Mouse (Mus musculus) CH12.LX (cell line): Measurements from ENCODE around the gene Maea. TPM values are rescaled to one million over a fixed set of nuclear protein-coding genes. Genes with fewer than 3 reads are reported as not detected.

ENCODE experiments used
- DNase-seq: peaks from one replicate; pipeline ENCODE4 v3.0.0-alpha.2; 2013; ENCODE audit errors: extremely low read depth
- H3K27ac ChIP-seq: 2 replicates; pipeline ENCODE4 v1.5.1; 2012; ENCODE audit warnings: low read depth, mild to moderate bottlenecking, control low read depth, moderate library complexity; ENCODE audit not compliant: insufficient read depth
- H3K27me3 ChIP-seq: replicated peaks from 2 replicates; pipeline ENCODE3; 2012; ENCODE audit warnings: inconsistent platforms
- H3K36me3 ChIP-seq, 2 experiments: replicated peaks in 1 of 2; 2 replicates each; pipeline versions ENCODE3 to v1.6.1; 2012; ENCODE audit warnings: inconsistent platforms in 1 of 2, low read length in 1 of 2, mild to moderate bottlenecking in 1 of 2, mixed read lengths in 1 of 2, moderate library complexity in 1 of 2; ENCODE audit not compliant: control insufficient read depth in 1 of 2, insufficient read depth in 1 of 2
- H3K4me1 ChIP-seq, 2 experiments: 2 replicates each; pipeline ENCODE4 v1.6.1; 2012; ENCODE audit warnings: inconsistent platforms in 1 of 2, moderate library complexity in 1 of 2; ENCODE audit not compliant: insufficient read depth in 2 of 2, control insufficient read depth in 1 of 2
- H3K4me2 ChIP-seq: 2 replicates; pipeline ENCODE4 v1.6.1; 2012; ENCODE audit warnings: low read depth, mild to moderate bottlenecking, control low read depth; ENCODE audit not compliant: poor library complexity, insufficient read depth, severe bottlenecking
- H3K4me3 ChIP-seq, 3 experiments: fragments of 150-350 bp in 1 of 3; sonication (generic) in 1 of 3; replicated peaks in 1 of 3; 2 replicates each; pipeline versions ENCODE3 to v1.5.1; 2011 to 2012; ENCODE audit warnings: low read depth in 2 of 3, low read length in 2 of 3, mild to moderate bottlenecking in 2 of 3, moderate library complexity in 2 of 3, control low read depth in 1 of 3, improper control_type of control experiment in 1 of 3, inconsistent platforms in 1 of 3, mixed read lengths in 1 of 3; ENCODE audit not compliant: poor library complexity in 1 of 3
- H3K79me2 ChIP-seq: replicated peaks from 2 replicates; pipeline ENCODE4 v1.6.1; 2012; ENCODE audit warnings: mild to moderate bottlenecking, moderate library complexity; ENCODE audit not compliant: control insufficient read depth, poor library complexity, insufficient read depth, severe bottlenecking; ENCODE audit errors: extremely low read depth
- H3K9ac ChIP-seq: 2 replicates; pipeline ENCODE4 v1.6.1; 2012; ENCODE audit warnings: low read depth, mild to moderate bottlenecking, control low read depth, moderate library complexity; ENCODE audit not compliant: insufficient read depth
- H3K9me3 ChIP-seq: replicated peaks from 2 replicates; pipeline ENCODE3; 2012; ENCODE audit warnings: low read length, inconsistent platforms, mixed read lengths
- CHD1 ChIP-seq: IDR thresholded peaks from 2 replicates; pipeline ENCODE4 v1.6.1; 2012; ENCODE audit warnings: low read depth, low read length, improper control_type of control experiment, inconsistent platforms
- CHD2 ChIP-seq: IDR thresholded peaks from 2 replicates; pipeline ENCODE4 v1.6.1; 2011; ENCODE audit warnings: low read length, improper control_type of control experiment
- CTCF ChIP-seq, 2 experiments: IDR thresholded peaks in 1 of 2; conservative IDR thresholded peaks in 1 of 2; 2 replicates each; pipeline ENCODE4 v1.5.1; 2011 to 2012; ENCODE audit warnings: low read depth in 2 of 2, low read length in 2 of 2, improper control_type of control experiment in 1 of 2, inconsistent platforms in 1 of 2, mild to moderate bottlenecking in 1 of 2, moderate library complexity in 1 of 2
- E2F4 ChIP-seq: IDR thresholded peaks from 2 replicates; pipeline ENCODE4 v1.6.1; 2011; ENCODE audit warnings: low read depth, low read length, improper control_type of control experiment; ENCODE audit not compliant: insufficient replicate concordance
- ELF1 ChIP-seq: IDR thresholded peaks from 2 replicates; pipeline ENCODE4 v1.6.1; 2014; ENCODE audit warnings: low read depth, mild to moderate bottlenecking, inconsistent platforms, low read length, improper control_type of control experiment
- EP300 ChIP-seq: IDR thresholded peaks from 2 replicates; pipeline ENCODE4 v1.6.1; 2011; ENCODE audit warnings: low read length, improper control_type of control experiment
- ETS1 ChIP-seq: conservative IDR thresholded peaks from 2 replicates; pipeline ENCODE4 v1.6.1; 2012; ENCODE audit warnings: low read depth, mild to moderate bottlenecking, inconsistent platforms, low read length, improper control_type of control experiment, moderate library complexity
- GABPA ChIP-seq: IDR thresholded peaks from 2 replicates; pipeline ENCODE4 v1.6.1; 2012; ENCODE audit warnings: low read depth, low read length, improper control_type of control experiment, inconsistent platforms; ENCODE audit not compliant: insufficient replicate concordance
- HCFC1 ChIP-seq: IDR thresholded peaks from 2 replicates; pipeline ENCODE4 v1.6.1; 2012; ENCODE audit warnings: low read depth, mild to moderate bottlenecking, inconsistent platforms, low read length, improper control_type of control experiment
- IRF4 ChIP-seq: IDR thresholded peaks from 2 replicates; pipeline ENCODE4 v1.6.1; 2014; ENCODE audit warnings: low read depth, mild to moderate bottlenecking, inconsistent platforms, low read length, improper control_type of control experiment
- JUN ChIP-seq: IDR thresholded peaks from 2 replicates; pipeline ENCODE4 v1.6.1; 2011; ENCODE audit warnings: low read depth, mild to moderate bottlenecking, low read length, improper control_type of control experiment, moderate library complexity; ENCODE audit not compliant: insufficient read depth
- JUND ChIP-seq: conservative IDR thresholded peaks from 2 replicates; pipeline ENCODE4 v1.6.1; 2011; ENCODE audit warnings: low read depth, low read length, improper control_type of control experiment
- KAT2A ChIP-seq: IDR thresholded peaks from 2 replicates; pipeline ENCODE4 v1.6.1; 2012; ENCODE audit warnings: low read length, improper control_type of control experiment, inconsistent platforms; ENCODE audit not compliant: insufficient replicate concordance
- MAFK ChIP-seq: IDR thresholded peaks from 2 replicates; pipeline ENCODE4 v1.6.1; 2011; ENCODE audit warnings: low read length, improper control_type of control experiment; ENCODE audit not compliant: insufficient replicate concordance
- MAX ChIP-seq: IDR thresholded peaks from 2 replicates; pipeline ENCODE4 v1.6.1; 2011; ENCODE audit warnings: low read length, improper control_type of control experiment
- MAZ ChIP-seq: IDR thresholded peaks from 2 replicates; pipeline ENCODE4 v1.6.1; 2012; ENCODE audit warnings: low read depth, mild to moderate bottlenecking, inconsistent platforms, low read length, improper control_type of control experiment, moderate library complexity
- MEF2A ChIP-seq: IDR thresholded peaks from 2 replicates; pipeline ENCODE4 v1.6.1; 2014; ENCODE audit warnings: low read depth, mild to moderate bottlenecking, inconsistent platforms, low read length, improper control_type of control experiment, borderline replicate concordance
- MXI1 ChIP-seq: IDR thresholded peaks from 2 replicates; pipeline ENCODE4 v1.6.1; 2011; ENCODE audit warnings: mild to moderate bottlenecking, low read depth, low read length, improper control_type of control experiment
- MYC ChIP-seq: IDR thresholded peaks from 2 replicates; pipeline ENCODE4 v1.6.1; 2011; ENCODE audit warnings: low read depth, mild to moderate bottlenecking, improper control_type of control experiment, low read length
- NELFE ChIP-seq: IDR thresholded peaks from 2 replicates; pipeline ENCODE4 v1.6.1; 2011; ENCODE audit warnings: low read depth, low read length, improper control_type of control experiment
- NRF1 ChIP-seq: IDR thresholded peaks from 2 replicates; pipeline ENCODE4 v1.6.1; 2014; ENCODE audit warnings: low read depth, mild to moderate bottlenecking, inconsistent platforms, low read length, improper control_type of control experiment, moderate library complexity
- PAX5 ChIP-seq: IDR thresholded peaks from 2 replicates; pipeline ENCODE4 v1.6.1; 2012; ENCODE audit warnings: low read length, inconsistent platforms, mixed read lengths
- POLR2A ChIP-seq: IDR thresholded peaks from 2 replicates; pipeline ENCODE4 v1.6.1; 2011; ENCODE audit warnings: low read depth, mild to moderate bottlenecking, improper control_type of control experiment, low read length
- POLR2AphosphoS2 ChIP-seq: IDR thresholded peaks from 2 replicates; pipeline ENCODE4 v1.6.1; 2011; ENCODE audit warnings: low read depth, low read length, improper control_type of control experiment
- RAD21 ChIP-seq: IDR thresholded peaks from 2 replicates; pipeline ENCODE4 v1.6.1; 2011; ENCODE audit warnings: low read depth, mild to moderate bottlenecking, low read length, improper control_type of control experiment, moderate library complexity
- RCOR1 ChIP-seq: conservative IDR thresholded peaks from 2 replicates; pipeline ENCODE4 v1.6.1; 2012; ENCODE audit warnings: low read depth, mild to moderate bottlenecking, inconsistent platforms, low read length, improper control_type of control experiment
- SIN3A ChIP-seq: IDR thresholded peaks from 2 replicates; pipeline ENCODE4 v1.6.1; 2012; ENCODE audit warnings: low read length, improper control_type of control experiment, inconsistent platforms
- SMC3 ChIP-seq: IDR thresholded peaks from 2 replicates; pipeline ENCODE4 v1.6.1; 2011; ENCODE audit warnings: low read depth, low read length, improper control_type of control experiment
- TBP ChIP-seq: conservative IDR thresholded peaks from 2 replicates; pipeline ENCODE4 v1.6.1; 2011; ENCODE audit warnings: low read depth, low read length, improper control_type of control experiment
- TCF12 ChIP-seq: IDR thresholded peaks from 2 replicates; pipeline ENCODE4 v1.6.1; 2014; ENCODE audit warnings: low read depth, mild to moderate bottlenecking, inconsistent platforms, low read length, improper control_type of control experiment
- UBTF ChIP-seq: IDR thresholded peaks from 2 replicates; pipeline ENCODE4 v1.6.1; 2012; ENCODE audit warnings: low read depth, mild to moderate bottlenecking, inconsistent platforms, low read length, improper control_type of control experiment, moderate library complexity
- USF1 ChIP-seq: IDR thresholded peaks from 2 replicates; pipeline ENCODE4 v1.6.1; 2014; ENCODE audit warnings: low read depth, mild to moderate bottlenecking, inconsistent platforms, low read length, improper control_type of control experiment
- USF2 ChIP-seq: conservative IDR thresholded peaks from 2 replicates; pipeline ENCODE4 v1.6.1; 2011; ENCODE audit warnings: low read depth, low read length, improper control_type of control experiment
- ZC3H11A ChIP-seq: IDR thresholded peaks from 2 replicates; pipeline ENCODE4 v1.6.1; 2012; ENCODE audit warnings: low read depth, mild to moderate bottlenecking, inconsistent platforms, low read length, improper control_type of control experiment
- ZKSCAN1 ChIP-seq: IDR thresholded peaks from 2 replicates; pipeline ENCODE4 v1.6.1; 2012; ENCODE audit warnings: low read depth, inconsistent platforms, low read length, improper control_type of control experiment, borderline replicate concordance
- ZMIZ1 ChIP-seq: IDR thresholded peaks from 2 replicates; pipeline ENCODE4 v1.6.1; 2012; ENCODE audit warnings: low read depth, mild to moderate bottlenecking, inconsistent platforms, low read length, improper control_type of control experiment
- ZNF384 ChIP-seq: IDR thresholded peaks from 2 replicates; pipeline ENCODE4 v1.6.1; 2012; ENCODE audit warnings: low read depth, low read length, improper control_type of control experiment, inconsistent platforms
- dilution Hi-C: fragments of 300-500 bp; cut with MboI; formaldehyde crosslinking; loops from 2 replicates; pipeline ENCODE4 v1.14.3; 2020; ENCODE audit warnings: low sequenced_read_pairs; ENCODE audit not compliant: extremely low pct_unique_long_range_greater_than_20kb, extremely low pct_ligation_motif_present
- in situ Hi-C: fragments of 300-500 bp; cut with MboI; formaldehyde crosslinking; loops from 3 replicates; pipeline ENCODE4 v1.14.3; 2019; ENCODE audit warnings: low sequenced_read_pairs, low pct_ligation_motif_present, low pct_unique_long_range_greater_than_20kb, mixed read lengths
- polyA plus RNA-seq: library from polyadenylated mRNA; unstranded; fragments of >175 nt; gene quantifications from 2 replicates; pipeline ENCODE4 v1.2.1, GENCODE M21; 2012; ENCODE audit warnings: low read depth; ENCODE audit not compliant: insufficient read length
- total RNA-seq, 2 experiments: library from RNA; depleted of rRNA; stranded (reverse); fragments of 300-350 nt in 1 of 2; fragments of >200 nt in 1 of 2; gene quantifications; 2 replicates each; pipeline ENCODE4 v1.2.3; 2012 to 2014

Maea gene
- total and polyA plus RNA-seq, 3 experiments, result 75.0 to 94.2 (median 91.4) TPM

- Histone ChIP-seq H3K79me2 (no peaks in the 10 kb centered on the region), H3K4me1 (no peaks in the 10 kb centered on the region), H3K27ac (no peak overlapping the region), H3K9me3 (no peaks in the 10 kb centered on the region), H3K4me3 (no peak overlapping the region), H3K27me3 (no peaks in the 10 kb centered on the region), H3K9ac (no peak overlapping the region), H3K4me2 (no peak overlapping the region), H3K36me3 (peaks cover 39 to 85% of the 10 kb centered on the region in 2 experiments)
- DNase-seq, result peak; percentile 74
- TF ChIP-seq MXI1 (no peak), ZC3H11A (peak; percentile 67), USF1 (no peak), GABPA (no peak), TBP (no peak), KAT2A (no peak), PAX5 (no peak), RAD21 (peak; percentile 94), ZKSCAN1 (no peak), ETS1 (no peak), CTCF (conservative IDR thresholded peaks at IDR 0.05 in 1 of 2, IDR thresholded peaks at IDR 0.05 in 1 of 2; ENCODE audit: low read depth in 2 of 2, low read length in 2 of 2) (peak; percentile 85 to 100), POLR2A (no peak), RCOR1 (no peak), HCFC1 (no peak), ZMIZ1 (no peak), MAFK (no peak), ELF1 (no peak), EP300 (no peak), ZNF384 (no peak), NELFE (peak; percentile 76; the same call in 1 of the 2 replicates), TCF12 (peak; percentile 49; the same call in 1 of the 2 replicates), CHD1 (no peak), SIN3A (no peak), SMC3 (peak; percentile 94), USF2 (no peak), POLR2AphosphoS2 (no peak), E2F4 (no peak), CHD2 (no peak), MYC (peak; percentile 75; the same call in 1 of the 2 replicates), JUND (no peak), NRF1 (0 out of 2 replicates have a peak, but pooled peaks have one; percentile 20), MAX (no peak; the same call in 1 of the 2 replicates), UBTF (no peak), MEF2A (no peak), MAZ (no peak), JUN (no peak), IRF4 (no peak)
- dilution Hi-C loops (no loop called here), in situ Hi-C loops (loop anchor here (5.0 kb wide), 1 partner anchor 193 kb away; no protein-coding TSS in a partner anchor)
Observed at GRCm38 (mm10) chr5:33393803-33394202, 58.5 kb downstream of the Maea start.
